Mouse (Mus musculus) midbrain, postnatal 0 days (tissue): ENCODE results near the gene Tmem53. TPM values are rescaled to one million over a fixed set of nuclear protein-coding genes. Genes with fewer than 3 reads are reported as not detected.

ENCODE experiments used
- ATAC-seq: fragments of 200-750 bp; cut with Nextera tagmentation; 2 replicates; pipeline ENCODE4 v1.8.0; 2017; ENCODE audit warnings: moderate number of reproducible peaks, mild to moderate bottlenecking, moderate TSS enrichment, moderate library complexity; ENCODE audit not compliant: low FRiP score
- DNase-seq: peaks from one replicate; pipeline ENCODE4 v3.0.0-alpha.2; 2015; ENCODE audit warnings: low spot score
- H3K27ac ChIP-seq: fragments of 300-500 bp; sonication (generic); 2 replicates; pipeline ENCODE4 v1.5.1; 2014; ENCODE audit warnings: low read depth, mild to moderate bottlenecking, low read length, mixed read lengths
- H3K27me3 ChIP-seq: fragments of 300-500 bp; sonication (generic); 2 replicates; pipeline ENCODE4 v1.6.1; 2014; ENCODE audit warnings: low read length, control low read depth, mixed read lengths; ENCODE audit not compliant: insufficient read depth
- H3K36me3 ChIP-seq: fragments of 300-500 bp; sonication (generic); 2 replicates; pipeline ENCODE4 v1.6.1; 2014; ENCODE audit warnings: low read length, control low read depth, mixed read lengths; ENCODE audit not compliant: insufficient read depth
- H3K4me1 ChIP-seq: fragments of 300-500 bp; sonication (generic); 2 replicates; pipeline ENCODE4 v1.6.1; 2014; ENCODE audit warnings: mild to moderate bottlenecking, control low read depth, antibody characterized with exemption, low read length, mixed read lengths; ENCODE audit not compliant: insufficient read depth
- H3K4me2 ChIP-seq: fragments of 300-500 bp; sonication (generic); 2 replicates; pipeline ENCODE4 v1.6.1; 2014; ENCODE audit warnings: low read depth, mild to moderate bottlenecking, low read length, mixed read lengths; ENCODE audit not compliant: poor library complexity, severe bottlenecking
- H3K4me3 ChIP-seq: fragments of 300-500 bp; sonication (generic); 2 replicates; pipeline ENCODE4 v1.5.1; 2014; ENCODE audit warnings: low read depth, mild to moderate bottlenecking, low read length, moderate library complexity
- H3K9ac ChIP-seq: fragments of 300-500 bp; sonication (generic); replicated peaks from 2 replicates; pipeline ENCODE4 v1.6.1; 2014; ENCODE audit warnings: mild to moderate bottlenecking, low read length, moderate library complexity, mixed read lengths; ENCODE audit not compliant: poor library complexity, severe bottlenecking
- H3K9me3 ChIP-seq: fragments of 300-500 bp; sonication (generic); 2 replicates; pipeline ENCODE4 v1.6.1; 2016; ENCODE audit warnings: low read length, control low read depth
- CTCF ChIP-seq: IDR thresholded peaks from 2 replicates; pipeline ENCODE4 v1.5.1; 2016; ENCODE audit warnings: antibody characterized with exemption, mild to moderate bottlenecking
- WGBS: fragments of 180-500 bp; shearing (Covaris S2); extraction: QIAGEN DNeasy Blood & Tissue Kit; methylation state at CpG from one replicate; pipeline ENCODE4 v1.1.7; 2014; 5-methylcytosine and 5-hydroxymethylcytosine counted together
- polyA plus RNA-seq: library from polyadenylated mRNA; unstranded; fragments of >200 nt; fragmentation: Nextera tagmentation; extraction: Ambion mirVana; gene quantifications from 2 replicates; pipeline ENCODE4 v1.2.1, GENCODE M21; 2015
- total RNA-seq: library from RNA; depleted of rRNA; stranded (reverse); fragments of >200 nt; gene quantifications from 2 replicates; pipeline ENCODE4 v1.2.3, GENCODE M21; 2014

Tmem53 gene
- total and polyA plus RNA-seq, 2 experiments from 2014 or later = 7.6 to 9.7 TPM

DNA sequence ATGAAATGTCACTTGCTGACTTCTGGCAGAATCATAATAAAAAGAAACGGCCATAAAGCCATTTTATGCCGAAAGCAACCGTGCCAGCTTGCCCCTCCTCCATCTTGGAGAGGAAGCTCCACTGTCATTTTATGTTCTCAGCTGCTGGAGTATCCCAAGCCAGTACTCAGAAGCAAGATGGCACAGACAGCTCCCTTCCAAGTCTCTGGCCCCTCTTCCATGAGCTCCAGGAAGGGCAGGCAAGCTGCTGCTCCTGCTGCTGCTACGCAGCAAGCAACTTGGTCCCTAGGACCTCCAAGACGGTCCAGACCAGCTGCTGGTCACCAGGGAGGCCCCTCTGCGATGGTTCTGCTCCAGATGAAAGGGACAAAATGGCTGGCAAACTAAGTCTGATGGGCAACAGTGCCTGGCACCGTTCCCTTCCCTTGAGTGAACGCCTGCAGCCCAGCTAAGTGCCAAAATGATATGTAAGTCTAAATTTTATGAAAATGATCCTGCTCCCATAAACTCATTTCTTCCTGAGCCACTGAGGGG is 28.7 kb downstream of the Tmem53 start:
- Histone ChIP-seq H3K9me3 (no peaks in the 10 kb centered on the region), H3K4me1 (peaks cover 10% of the 10 kb centered on the region; the same call in 1 of the 2 replicates), H3K27me3 (no peaks in the 10 kb centered on the region), H3K4me3 (no peak overlapping the region), H3K36me3 (peaks cover 35% of the 10 kb centered on the region), H3K27ac (no peak overlapping the region), H3K9ac (no peak overlapping the region), H3K4me2 (no peak overlapping the region)
- ATAC-seq (no peak), DNase-seq (no peak)
- no peak for TF ChIP-seq CTCF
- 91% methylated on average over 8 of the region's 8 CpGs for WGBS

GRCm38 (mm10) chr4:117281090-117281845 is 29.5 kb downstream of the Tmem53 start:
- 51% methylated on average over 19 of the region's 19 CpGs for WGBS
- no peak for TF ChIP-seq CTCF
- Histone ChIP-seq H3K4me1 (peaks cover 10% of the 10 kb centered on the region; the same call in 1 of the 2 replicates), H3K27ac (no peak overlapping the region), H3K9ac (no peak overlapping the region), H3K4me3 (no peak overlapping the region), H3K4me2 (no peak overlapping the region), H3K9me3 (no peaks in the 10 kb centered on the region), H3K36me3 (peaks cover 30% of the 10 kb centered on the region), H3K27me3 (no peaks in the 10 kb centered on the region)
- ATAC-seq (no peak), DNase-seq (no peak)

DNA sequence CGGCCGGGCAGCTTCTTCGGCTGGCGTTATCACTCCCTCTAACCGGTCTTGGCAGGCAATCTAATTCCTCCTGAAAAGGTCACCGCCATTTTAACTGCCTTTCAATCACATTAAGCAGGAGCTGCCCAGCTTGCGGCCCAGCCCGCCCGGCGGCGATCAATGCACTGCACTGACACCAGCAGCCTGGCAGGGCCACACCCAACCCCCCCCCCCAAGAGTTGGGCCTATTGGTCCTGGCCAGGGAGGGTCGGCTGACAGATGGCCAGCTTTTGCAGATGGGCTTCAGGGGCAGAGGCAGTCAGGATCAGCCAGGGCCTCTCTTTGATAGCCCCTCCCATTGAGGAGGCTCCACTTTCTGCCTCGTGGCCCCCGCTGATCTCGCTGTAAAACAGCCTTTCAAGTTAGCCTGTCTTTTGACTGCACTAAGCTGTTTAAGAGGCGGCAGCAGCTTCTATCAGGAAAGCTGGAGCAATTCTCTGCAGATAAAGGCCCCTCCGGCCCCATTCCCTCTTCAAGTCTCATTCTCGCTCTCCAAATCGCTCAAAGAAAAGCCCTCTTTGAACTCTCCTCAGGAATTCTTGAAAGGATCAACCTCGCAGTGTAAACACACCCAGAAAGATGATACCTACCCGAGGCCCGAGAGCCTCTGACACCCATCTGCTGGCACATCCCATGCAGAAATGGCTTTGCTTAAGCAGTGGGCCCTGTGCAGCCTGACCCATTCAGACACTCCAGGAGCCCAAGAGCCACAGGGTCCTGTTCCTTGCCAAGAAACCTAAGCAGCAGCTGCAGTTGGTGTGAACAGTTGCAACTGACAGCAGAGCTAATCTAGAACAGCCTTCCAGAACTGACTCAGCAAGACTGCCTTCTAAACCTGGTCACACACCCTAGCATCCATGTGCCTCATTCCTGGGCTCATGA is 31.8 kb downstream of the Tmem53 start:
- no peak for TF ChIP-seq CTCF
- peaks cover 21% of the 10 kb centered on the region for H3K36me3 ChIP-seq
- no peak overlapping the region for H3K4me2 ChIP-seq
- 18% methylated on average over 22 of the region's 22 CpGs for WGBS
- no peak overlapping the region for H3K4me3 ChIP-seq
- no peaks in the 10 kb centered on the region for H3K9me3 ChIP-seq
- H3K4me1 ChIP-seq = peaks cover 10% of the 10 kb centered on the region; the same call in 1 of the 2 replicates
- H3K27ac ChIP-seq = peak overlapping the region; percentile 38
- no peaks in the 10 kb centered on the region for H3K27me3 ChIP-seq
- peak overlapping the region; percentile 33; the same call in 1 of the 2 replicates for H3K9ac ChIP-seq
- DNase-seq (peak; percentile 65), ATAC-seq (peak; percentile 39; the same call in 1 of the 2 replicates)

DNA sequence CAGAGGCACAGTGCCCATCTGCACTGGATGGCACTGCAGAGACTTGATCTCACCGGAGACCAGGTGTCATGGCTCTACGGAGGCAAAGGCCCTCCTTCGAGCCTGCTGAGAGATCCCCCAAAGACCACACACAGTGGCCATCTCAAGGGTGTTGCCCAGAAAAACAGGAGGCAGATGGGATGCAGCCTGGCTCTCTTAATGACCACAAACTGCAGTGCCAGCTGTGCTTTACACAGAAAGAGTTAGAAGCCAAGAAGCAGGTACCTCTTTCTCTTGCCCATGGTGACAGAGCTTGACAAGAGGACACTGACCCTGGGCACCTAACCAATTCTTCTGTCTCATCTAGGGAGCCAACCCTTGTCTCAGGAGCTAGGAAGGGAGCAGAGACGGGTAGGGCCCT is 32.6 kb downstream of the Tmem53 start:
- Histone ChIP-seq H3K9me3 (no peaks in the 10 kb centered on the region), H3K4me3 (no peak overlapping the region), H3K27ac (peak overlapping the region; percentile 38), H3K36me3 (peaks cover 21% of the 10 kb centered on the region), H3K9ac (no peak overlapping the region), H3K4me2 (no peak overlapping the region), H3K27me3 (no peaks in the 10 kb centered on the region), H3K4me1 (peaks cover 10% of the 10 kb centered on the region; the same call in 1 of the 2 replicates)
- ATAC-seq (no peak), DNase-seq (peak; percentile 33)
- no peak for TF ChIP-seq CTCF
- 30% methylated on average over 4 of the region's 4 CpGs for WGBS

DNA sequence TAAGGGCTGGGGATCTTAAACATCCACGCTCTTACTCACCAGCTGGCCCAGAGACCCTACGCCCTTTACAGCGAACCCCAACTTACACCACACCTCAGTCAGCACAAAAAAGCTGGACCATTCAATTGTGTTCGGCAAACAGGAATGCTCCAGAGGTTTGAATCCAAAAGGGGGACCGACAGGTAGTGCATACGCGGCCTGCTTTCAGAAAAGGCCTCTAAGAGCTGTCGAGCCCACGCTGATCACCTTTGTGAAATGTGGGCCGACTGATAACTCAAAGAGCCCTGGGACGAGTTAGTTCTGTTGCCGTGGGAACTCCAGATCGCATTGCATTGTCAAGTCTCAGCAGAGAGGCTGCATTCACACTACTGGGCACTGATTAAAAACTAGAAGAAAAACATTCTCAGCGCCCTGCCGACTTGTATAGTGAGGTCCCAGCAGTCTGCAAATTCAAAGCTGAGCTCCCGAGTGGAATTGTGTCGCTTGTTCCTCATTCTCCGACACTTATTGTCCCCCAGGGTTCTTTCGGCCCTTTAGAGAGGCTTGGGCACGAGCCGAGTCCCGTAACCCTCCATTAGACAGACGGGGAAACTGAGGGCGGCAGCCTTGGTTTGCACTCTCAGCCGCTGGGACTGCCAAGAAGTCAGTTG is 36.7 kb downstream of the Tmem53 start:
- ATAC-seq = peak; percentile 3; the same call in 1 of the 2 replicates
- Histone ChIP-seq H3K4me1 (peaks cover 7% of the 10 kb centered on the region; the same call in 1 of the 2 replicates), H3K27ac (peak overlapping the region; percentile 86)

More for the DNA sequence above, 36.7 kb downstream of the Tmem53 start:
- 13% methylated on average over 25 of the region's 25 CpGs for WGBS
- TF ChIP-seq CTCF = no peak
- H3K36me3 ChIP-seq = peaks cover 21% of the 10 kb centered on the region
- no peaks in the 10 kb centered on the region; the same call in 1 of the 2 replicates for H3K27me3 ChIP-seq
- peak overlapping the region; percentile 91 for H3K9ac ChIP-seq
- H3K4me3 ChIP-seq = peak overlapping the region; percentile 66
- H3K4me2 ChIP-seq = peak overlapping the region; percentile 73
- no peak for DNase-seq
- H3K9me3 ChIP-seq = no peaks in the 10 kb centered on the region
